ENCODE assay signal across 27 mouse cellular contexts in the genomic region with DNA sequence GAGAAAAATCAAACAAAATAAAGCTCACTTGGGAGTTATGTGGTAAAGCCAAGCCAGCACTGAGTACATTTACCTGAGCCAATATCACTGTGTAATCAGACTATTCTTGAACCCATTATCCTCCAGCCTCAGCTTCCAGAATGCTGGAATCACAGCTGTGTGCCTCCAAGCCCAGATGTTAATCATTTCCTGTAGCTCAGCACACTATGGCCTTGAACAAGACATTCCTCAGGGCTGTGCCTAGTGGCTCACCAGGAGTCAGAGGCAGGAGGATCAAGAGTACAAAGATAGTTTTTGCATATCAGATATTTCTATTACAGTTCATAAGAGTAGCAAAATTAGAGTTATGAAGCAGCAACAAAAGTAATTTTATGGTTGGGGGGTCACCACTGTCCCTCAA. TPM values are rescaled to one million over a fixed set of nuclear protein-coding genes. Genes with fewer than 3 reads are reported as not detected.
A peak's percentile ranks its signal among the peaks of the same experiment; 100 is the strongest.
DNase-seq lines count a peak whose midpoint lies in the region; ATAC-seq lines count a peak whose summit lies in the region.
"Had no signal": no experiment of that assay in that cellular context is flagged by ENCODE, and none has a peak within 500 bp of the region (broad histone marks: within the 10 kb centered on the region; RNA-seq: fewer than 3 reads in every experiment).

No protein-coding gene starts in this region.

- H3K9ac ChIP-seq in intestine, embryonic 16.5 days (ENCODE audit: low read depth, low read length): no peak overlapping the region
- no peak overlapping the region for H3K9ac ChIP-seq in intestine, embryonic 15.5 days
- H3K9ac ChIP-seq: embryonic facial prominence, embryonic 15.5 days; forebrain, embryonic 13.5 days; hindbrain, embryonic 15.5 days; liver, embryonic 15.5 days; lung, embryonic 14.5 days; stomach, embryonic 15.5 days had no signal

- H3K27me3 ChIP-seq in intestine, embryonic 16.5 days (replicated peaks; ENCODE audit: control insufficient read depth, insufficient read depth, low read length): no peaks in the 10 kb centered on the region
- H3K27me3 ChIP-seq in intestine, embryonic 15.5 days (replicated peaks): no peaks in the 10 kb centered on the region
- H3K27me3 ChIP-seq: embryonic facial prominence, embryonic 15.5 days; forebrain, embryonic 13.5 days; hindbrain, embryonic 15.5 days; liver, embryonic 15.5 days; stomach, embryonic 15.5 days had no signal

- ATAC-seq in intestine, embryonic 16.5 days: 0 out of 2 replicates have a peak, but pooled peaks have one; percentile 17
- no peak for ATAC-seq in intestine, embryonic 15.5 days
- ATAC-seq: forebrain, embryonic 13.5 days had no signal

- no peaks in the 10 kb centered on the region for H3K36me3 ChIP-seq in intestine, embryonic 16.5 days (ENCODE audit: control insufficient read depth, insufficient read depth, low read length)
- H3K36me3 ChIP-seq in intestine, embryonic 15.5 days: no peaks in the 10 kb centered on the region
- H3K36me3 ChIP-seq: liver, embryonic 15.5 days; stomach, embryonic 15.5 days had no signal

- no peak overlapping the region for H3K27ac ChIP-seq in intestine, embryonic 16.5 days (ENCODE audit: low read length)
- H3K27ac ChIP-seq in intestine, embryonic 15.5 days: no peak overlapping the region
- H3K27ac ChIP-seq: embryonic facial prominence, embryonic 15.5 days; forebrain, embryonic 13.5 days; heart, adult 2 months; hindbrain, embryonic 10.5 days; hindbrain, embryonic 15.5 days; layer of hippocampus, adult 2 months; liver, embryonic 15.5 days; stomach, embryonic 15.5 days had no signal

- peak; percentile 84 for DNase-seq in R1 (ENCODE audit: low read depth, low spot score)
- peak; percentile 35 for DNase-seq in forelimb bud, embryonic 11.5 days (ENCODE audit: low read depth, low spot score)
- DNase-seq in layer of hippocampus, postnatal 25 days (ENCODE audit: extremely low spot score in 1 of 2, low spot score in 1 of 2): no peak
- no peak for DNase-seq in urinary bladder, adult 18-20 months (ENCODE audit: low spot score in 2 of 2)
- DNase-seq in right cerebral cortex, postnatal 4 days: no peak
- DNase-seq: adrenal gland, postnatal 10 days; cerebellum, adult 11-12 months; cerebellum, adult 9-11 months; embryo, embryonic 11 days; heart, adult 2 months; heart, postnatal 14 days; kidney, adult 2 months; kidney, postnatal 36 days; left cerebral cortex, postnatal 4 days; lung, embryonic 14.5 days; lung, postnatal 14 days; midbrain, embryonic 14.5 days; right cerebral cortex, adult 18-20 months had no signal

- no peaks in the 10 kb centered on the region for H3K9me3 ChIP-seq in intestine, embryonic 16.5 days (ENCODE audit: control insufficient read depth, low read length)
- H3K9me3 ChIP-seq in intestine, embryonic 15.5 days: no peaks in the 10 kb centered on the region
- H3K9me3 ChIP-seq: embryonic facial prominence, embryonic 15.5 days; forebrain, embryonic 13.5 days; hindbrain, embryonic 10.5 days; hindbrain, embryonic 15.5 days; liver, embryonic 15.5 days; stomach, embryonic 15.5 days had no signal

- peaks cover 25% of the 10 kb centered on the region for H3K4me1 ChIP-seq in intestine, embryonic 16.5 days (ENCODE audit: control insufficient read depth, insufficient read depth, low read length)
- H3K4me1 ChIP-seq in intestine, embryonic 15.5 days (replicated peaks): peaks cover 31% of the 10 kb centered on the region

- no peak overlapping the region for H3K4me3 ChIP-seq in intestine, embryonic 16.5 days (ENCODE audit: low read length)
- no peak overlapping the region for H3K4me3 ChIP-seq in intestine, embryonic 15.5 days (replicated peaks)
- H3K4me3 ChIP-seq: embryonic facial prominence, embryonic 15.5 days; forebrain, embryonic 13.5 days; heart, adult 2 months; hindbrain, embryonic 10.5 days; hindbrain, embryonic 15.5 days; layer of hippocampus, adult 2 months; liver, embryonic 15.5 days; stomach, embryonic 15.5 days had no signal

- H3K4me2 ChIP-seq in intestine, embryonic 16.5 days (ENCODE audit: low read depth, low read length): no peak overlapping the region
- no peak overlapping the region for H3K4me2 ChIP-seq in intestine, embryonic 15.5 days (replicated peaks)
- H3K4me2 ChIP-seq: embryonic facial prominence, embryonic 15.5 days; forebrain, embryonic 13.5 days; hindbrain, embryonic 15.5 days; liver, embryonic 15.5 days; lung, embryonic 14.5 days; stomach, embryonic 15.5 days had no signal

RNA-seq across cellular contexts. Expression of gene Rinl, which starts 2.9 kb away (rescaled TPM):
- polyA plus RNA-seq in intestine, embryonic 16.5 days (2015; fragmentation: Nextera tagmentation; extraction: Ambion mirVana): 5.2 and 5.9 TPM in 2 replicates
- 4.5 and 5.6 TPM in 2 replicates for polyA plus RNA-seq in intestine, embryonic 15.5 days (2015; fragmentation: Nextera tagmentation; extraction: Ambion mirVana)
- 1 to 10 TPM; 2.6 to 3.0 TPM for total RNA-seq in layer of hippocampus, postnatal 25 days (2021)

RNA-seq across cellular contexts. Expression of gene Hnrnpl, which starts 16.6 kb away (rescaled TPM):
- 142 and 146 TPM in 2 replicates for polyA plus RNA-seq in intestine, embryonic 16.5 days (2015; fragmentation: Nextera tagmentation; extraction: Ambion mirVana)
- 210 and 237 TPM in 2 replicates for polyA plus RNA-seq in intestine, embryonic 15.5 days (2015; fragmentation: Nextera tagmentation; extraction: Ambion mirVana)
- 100 to 1,000 TPM; 380 to 402 TPM for total RNA-seq in layer of hippocampus, postnatal 25 days (2021)

RNA-seq across cellular contexts. Expression of gene Nfkbib, which starts 24.4 kb away (rescaled TPM):
- 46.2 and 49.1 TPM in 2 replicates for polyA plus RNA-seq in intestine, embryonic 16.5 days (2015; fragmentation: Nextera tagmentation; extraction: Ambion mirVana)
- polyA plus RNA-seq in intestine, embryonic 15.5 days (2015; fragmentation: Nextera tagmentation; extraction: Ambion mirVana): 40.2 and 43.7 TPM in 2 replicates
- total RNA-seq in layer of hippocampus, postnatal 25 days (2021): 10 to 100 TPM; 32.1 to 33.5 TPM

RNA-seq across cellular contexts. Expression of gene Sirt2, which starts 25.2 kb away (rescaled TPM):
- 71.9 and 77.6 TPM in 2 replicates for polyA plus RNA-seq in intestine, embryonic 16.5 days (2015; fragmentation: Nextera tagmentation; extraction: Ambion mirVana)
- 54.9 and 60.3 TPM in 2 replicates for polyA plus RNA-seq in intestine, embryonic 15.5 days (2015; fragmentation: Nextera tagmentation; extraction: Ambion mirVana)
- 100 to 1,000 TPM; 218 to 227 TPM for total RNA-seq in layer of hippocampus, postnatal 25 days (2021)

RNA-seq across cellular contexts. Expression of gene Ech1, which starts 33.3 kb away (rescaled TPM):
- polyA plus RNA-seq in intestine, embryonic 16.5 days (2015; fragmentation: Nextera tagmentation; extraction: Ambion mirVana): 347 and 378 TPM in 2 replicates
- 234 and 260 TPM in 2 replicates for polyA plus RNA-seq in intestine, embryonic 15.5 days (2015; fragmentation: Nextera tagmentation; extraction: Ambion mirVana)
- 10 to 100 TPM; 59.7 to 66.7 TPM for total RNA-seq in layer of hippocampus, postnatal 25 days (2021)

Comparison
In these comparisons a context has a peak if more than half of its experiments do, and no peak if none do; other contexts are left out.
1. DNase-seq: peak in R1 (single experiment) and forelimb bud, embryonic 11.5 days (single experiment); none in layer of hippocampus, postnatal 25 days (0 of 2), urinary bladder, adult 18-20 months (0 of 2) and right cerebral cortex, postnatal 4 days (single experiment).